Mouse (Mus musculus) G1E (cell line): Measurements from ENCODE around the gene Tmem198. TPM values are rescaled to one million over a fixed set of nuclear protein-coding genes. Genes with fewer than 3 reads are reported as not detected.

ENCODE experiments used
- ATAC-seq: 2 replicates; pipeline ENCODE4 v1.8.0; 2016; ENCODE audit warnings: mild to moderate bottlenecking; ENCODE audit not compliant: insufficient number of reproducible peaks, poor library complexity, low FRiP score, severe bottlenecking; ENCODE audit errors: extremely low read depth
- DNase-seq: peaks from one replicate; pipeline ENCODE4 v3.0.0; 2012; ENCODE audit warnings: low spot score
- H3K27me3 ChIP-seq: 2 replicates; pipeline ENCODE4 v1.6.1; 2012; ENCODE audit warnings: mild to moderate bottlenecking, low read length, inconsistent platforms; ENCODE audit not compliant: insufficient read depth
- H3K36me3 ChIP-seq: replicated peaks from 2 replicates; pipeline ENCODE3; 2012; ENCODE audit warnings: mild to moderate bottlenecking, inconsistent platforms
- H3K4me1 ChIP-seq: 2 replicates; pipeline ENCODE4 v1.6.1; 2012; ENCODE audit warnings: low read depth, low read length, inconsistent platforms, mixed read lengths; ENCODE audit not compliant: insufficient read depth
- H3K4me3 ChIP-seq: 2 replicates; pipeline ENCODE4 v1.5.1; 2012; ENCODE audit warnings: low read depth, mild to moderate bottlenecking, inconsistent platforms, low read length, moderate library complexity, mixed read lengths
- H3K9me3 ChIP-seq: replicated peaks from 2 replicates; pipeline ENCODE4 v1.6.1; 2012; ENCODE audit warnings: inconsistent platforms
- CTCF ChIP-seq: IDR thresholded peaks from 2 replicates; pipeline ENCODE4 v1.5.1; 2012; ENCODE audit warnings: low read depth, low read length, inconsistent platforms, mixed read lengths
- GATA1 ChIP-seq: IDR thresholded peaks from 2 replicates; pipeline ENCODE4 v1.6.1; 2012; ENCODE audit warnings: borderline replicate concordance, low read length, inconsistent platforms, mixed read lengths
- GATA2 ChIP-seq: IDR thresholded peaks from 2 replicates; pipeline ENCODE4 v1.6.1; 2012; ENCODE audit warnings: low read depth, low read length, inconsistent platforms, borderline replicate concordance
- POLR2AphosphoS5 ChIP-seq: IDR thresholded peaks from 2 replicates; pipeline ENCODE4 v1.6.1; 2012; ENCODE audit warnings: low read depth, low read length, inconsistent platforms; ENCODE audit not compliant: insufficient replicate concordance
- TAL1 ChIP-seq: conservative IDR thresholded peaks from 2 replicates; pipeline ENCODE4 v1.6.1; 2012; ENCODE audit warnings: low read depth, low read length, inconsistent platforms, mixed read lengths
- polyA plus RNA-seq: library from polyadenylated mRNA; stranded (reverse); fragments of >175 nt; gene quantifications from 2 replicates; pipeline ENCODE4 v1.2.3, GENCODE M21; 2012
- total RNA-seq, 2 experiments: library from RNA; stranded (forward) in 1 of 2; stranded (reverse) in 1 of 2; fragments of 200-1000 nt in 1 of 2; fragments of >200 nt in 1 of 2; fragmentation: Nextera tagmentation in 1 of 2; gene quantifications; 2 replicates each; pipeline ENCODE4 v1.2.3; 2014 to 2017

Gene Tmem198
- total and polyA plus RNA-seq, 3 experiments = 0.30 to 4.0 (median 0.76) TPM

DNA sequence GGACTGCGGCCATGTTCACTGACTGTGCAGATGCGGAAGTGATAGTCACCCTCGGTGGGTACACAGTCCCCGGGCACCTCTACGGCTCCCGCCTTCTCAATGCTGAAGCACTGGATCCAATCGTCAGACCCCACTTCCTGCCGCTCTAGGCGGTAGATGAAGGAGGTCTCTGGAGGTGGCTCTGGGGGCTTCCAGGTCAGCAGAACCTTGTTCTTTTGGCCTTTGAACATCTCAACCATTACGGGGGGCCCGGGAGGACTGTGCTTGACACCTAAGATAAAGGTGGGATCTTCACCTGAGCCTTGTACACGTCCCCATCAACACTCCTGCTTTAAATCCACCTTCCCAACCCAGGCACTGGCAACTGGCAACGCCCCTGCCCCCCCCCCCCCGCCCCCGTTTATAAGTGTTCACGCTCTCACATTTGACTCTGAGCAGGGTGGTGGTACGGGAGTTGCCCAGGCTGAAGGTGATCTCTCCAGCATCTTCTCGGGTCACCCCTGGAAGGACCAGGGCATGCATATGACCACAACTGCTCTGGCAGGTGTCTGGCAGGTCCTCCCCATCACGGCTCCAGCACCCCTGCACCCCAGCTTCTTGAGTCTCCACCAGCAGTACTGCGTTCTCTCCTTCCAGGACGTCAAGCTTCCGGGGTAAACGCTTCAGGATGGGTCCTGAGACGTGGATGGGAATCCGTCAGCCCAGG, 23.8 kb downstream of the Tmem198 start:
- H3K4me3 ChIP-seq = no peak overlapping the region
- peaks cover 10% of the 10 kb centered on the region for H3K9me3 ChIP-seq
- ATAC-seq (no peak), DNase-seq (no peak)
- no peaks in the 10 kb centered on the region for H3K36me3 ChIP-seq
- TF ChIP-seq GATA2 (no peak), CTCF (no peak), GATA1 (no peak), TAL1 (no peak), POLR2AphosphoS5 (no peak)
- H3K4me1 ChIP-seq = no peaks in the 10 kb centered on the region
- peaks cover 31% of the 10 kb centered on the region; the same call in 1 of the 2 replicates for H3K27me3 ChIP-seq

GRCm38 (mm10) chr1:75503651-75503980, 24.3 kb downstream of the Tmem198 start:
- H3K4me3 ChIP-seq = no peak overlapping the region
- DNase-seq (no peak), ATAC-seq (no peak)
- H3K36me3 ChIP-seq = no peaks in the 10 kb centered on the region
- peaks cover 10% of the 10 kb centered on the region for H3K9me3 ChIP-seq
- TF ChIP-seq POLR2AphosphoS5 (no peak), GATA1 (no peak), TAL1 (no peak), CTCF (no peak), GATA2 (no peak)
- H3K4me1 ChIP-seq = no peaks in the 10 kb centered on the region
- peaks cover 31% of the 10 kb centered on the region; the same call in 1 of the 2 replicates for H3K27me3 ChIP-seq

GRCm38 (mm10) chr1:75504256-75505045, 25.1 kb downstream of the Tmem198 start:
- Histone ChIP-seq H3K4me3 (no peak overlapping the region), H3K4me1 (no peaks in the 10 kb centered on the region), H3K9me3 (peaks cover 10% of the 10 kb centered on the region), H3K27me3 (peaks cover 34% of the 10 kb centered on the region; the same call in 1 of the 2 replicates), H3K36me3 (no peaks in the 10 kb centered on the region)
- no peak for TF ChIP-seq POLR2AphosphoS5
- TF ChIP-seq GATA1 = no peak
- TF ChIP-seq CTCF = no peak
- no peak for ATAC-seq
- DNase-seq = no peak

DNA sequence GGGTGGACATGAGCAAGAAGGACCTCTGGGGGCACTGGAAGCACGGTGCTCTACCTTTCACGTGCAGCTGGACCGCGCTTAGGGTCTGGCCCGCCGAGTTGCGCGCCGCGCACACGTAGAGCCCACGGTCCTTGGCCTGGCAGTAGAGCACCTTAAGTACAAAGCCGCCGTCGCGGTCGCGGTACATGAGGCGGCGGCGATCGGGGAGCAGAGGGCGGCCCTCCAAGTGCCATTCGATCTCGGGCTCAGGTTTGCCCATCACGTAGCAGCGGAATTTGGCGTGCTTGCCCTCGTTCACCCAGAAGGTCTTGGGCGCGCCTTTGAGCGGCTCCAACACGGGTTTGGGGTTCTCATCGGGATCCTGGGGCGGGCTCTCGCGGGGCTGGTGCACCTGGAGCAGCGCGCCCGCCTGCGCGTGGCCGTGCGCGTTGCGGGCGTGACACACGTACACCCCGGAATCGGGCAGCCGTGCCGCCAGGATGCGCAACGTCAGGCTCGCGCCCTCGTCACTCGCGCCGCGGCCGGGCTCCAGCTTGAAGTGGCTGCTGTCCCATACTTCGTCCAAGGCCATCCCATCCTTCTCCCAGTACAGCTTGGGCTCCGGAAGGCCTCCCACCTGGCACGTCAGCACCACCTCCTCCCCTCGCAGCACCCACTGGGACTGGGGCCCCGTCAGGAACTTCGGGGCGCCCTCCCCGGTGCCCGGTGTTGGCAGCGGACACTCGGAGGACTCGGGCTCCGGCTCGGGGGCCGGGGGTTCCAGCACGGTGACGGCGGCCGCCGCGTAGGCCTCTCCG, 26.0 kb downstream of the Tmem198 start:
- no peaks in the 10 kb centered on the region; the same call in 1 of the 2 replicates for H3K4me1 ChIP-seq
- peaks cover 39% of the 10 kb centered on the region; the same call in 1 of the 2 replicates for H3K27me3 ChIP-seq
- H3K9me3 ChIP-seq = peaks cover 10% of the 10 kb centered on the region
- TF ChIP-seq TAL1 (no peak), GATA2 (no peak), CTCF (no peak), POLR2AphosphoS5 (no peak), GATA1 (no peak)
- H3K4me3 ChIP-seq = peak overlapping the region; percentile 17; the same call in 1 of the 2 replicates
- ATAC-seq (no peak), DNase-seq (no peak)
- no peaks in the 10 kb centered on the region for H3K36me3 ChIP-seq

DNA sequence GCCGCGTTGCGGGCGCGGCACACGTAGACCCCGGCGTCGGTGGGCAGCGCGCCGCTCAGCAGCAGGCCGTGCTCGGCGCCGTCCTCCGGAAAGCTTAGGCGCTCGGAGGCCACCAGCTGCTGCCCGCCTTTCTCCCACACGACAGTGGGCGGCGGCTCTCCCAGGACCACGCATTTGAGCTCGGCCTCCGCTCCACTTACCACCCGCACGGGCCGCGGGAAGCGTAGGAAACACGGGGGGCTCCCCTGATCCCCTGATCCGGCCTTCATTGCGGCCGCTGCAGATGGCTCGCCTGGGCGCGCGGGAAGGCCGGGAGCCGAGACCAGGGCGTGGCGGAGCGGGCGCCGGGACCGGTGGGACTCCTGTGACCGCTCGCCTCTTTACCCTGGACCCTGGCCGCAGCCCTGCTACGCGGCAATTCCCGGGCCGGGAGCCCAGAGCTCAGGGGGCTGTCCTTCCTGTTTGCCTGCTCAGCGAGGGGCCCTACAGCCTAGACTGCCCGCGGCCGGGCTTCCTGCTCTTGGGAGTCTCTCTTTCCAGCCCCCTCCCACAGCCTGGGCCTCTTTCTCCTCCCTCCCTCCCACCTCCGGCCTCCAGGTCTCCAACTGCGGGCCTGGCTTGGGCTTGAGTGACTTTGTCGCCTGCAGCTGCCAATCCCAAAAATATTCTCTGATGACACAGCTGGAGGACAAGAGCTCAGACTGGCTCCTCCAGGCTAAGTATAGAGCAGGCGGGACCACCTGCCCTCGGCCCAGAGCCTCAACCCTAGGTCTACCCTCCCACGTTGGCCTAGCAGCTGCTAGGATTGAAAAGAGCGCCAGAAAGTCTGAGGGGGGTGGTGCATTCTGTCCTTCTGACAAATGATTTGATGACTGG, 26.9 kb downstream of the Tmem198 start, which contains the start of gene Obsl1:
TSS of gene Obsl1 (minus strand) at position 497 of the 876 bp plus-strand sequence.
- H3K9me3 ChIP-seq = peaks cover 10% of the 10 kb centered on the region
- peak within 1 kb of the TSS; percentile 17; the same call in 1 of the 2 replicates for H3K4me3 ChIP-seq
- H3K4me1 ChIP-seq = no peaks in the 10 kb centered on the region; the same call in 1 of the 2 replicates
- TF ChIP-seq POLR2AphosphoS5 (no peak), GATA2 (no peak), TAL1 (no peak), CTCF (no peak), GATA1 (no peak)
- no peak for ATAC-seq
- no peaks in the 10 kb centered on the region for H3K36me3 ChIP-seq
- no peak for DNase-seq
- H3K27me3 ChIP-seq = peaks cover 39% of the 10 kb centered on the region; the same call in 1 of the 2 replicates
